Mouse (Mus musculus) MEL (cell line): ENCODE data around the gene Ccnt2. TPM values are rescaled to one million over a fixed set of nuclear protein-coding genes. Genes with fewer than 3 reads are reported as not detected.
A peak's percentile ranks its signal among the peaks of the same experiment; 100 is the strongest.

Experiments
- DNase-seq: peaks from one replicate; pipeline ENCODE4 v3.0.0; 2011; ENCODE audit warnings: low read depth, low spot score
- H3K27ac ChIP-seq: 2 replicates; pipeline ENCODE4 v1.5.1; 2012; ENCODE audit warnings: low read depth, mild to moderate bottlenecking, control low read depth, low read length, moderate library complexity; ENCODE audit not compliant: control insufficient read depth
- H3K27me3 ChIP-seq, 2 experiments: fragments of 150-350 bp in 1 of 2; sonication (generic) in 1 of 2; 2 replicates each; pipeline ENCODE4 v1.6.1; 2012; ENCODE audit warnings: low read length in 2 of 2, mild to moderate bottlenecking in 2 of 2, improper control_type of control experiment in 1 of 2, moderate library complexity in 1 of 2; ENCODE audit not compliant: insufficient read depth in 2 of 2, control insufficient read depth in 1 of 2
- H3K36me3 ChIP-seq, 2 experiments: 2 replicates each; pipeline ENCODE4 v1.6.1; 2012 to 2014; ENCODE audit warnings: low read length in 2 of 2, improper control_type of control experiment in 1 of 2, inconsistent platforms in 1 of 2, mild to moderate bottlenecking in 1 of 2; ENCODE audit not compliant: insufficient read depth in 2 of 2, control insufficient read depth in 1 of 2
- H3K4me1 ChIP-seq, 2 experiments: fragments of 150-350 bp in 1 of 2; sonication (generic) in 1 of 2; 2 replicates each; pipeline ENCODE4 v1.6.1; 2012; ENCODE audit warnings: low read length in 2 of 2, improper control_type of control experiment in 1 of 2, mild to moderate bottlenecking in 1 of 2; ENCODE audit not compliant: insufficient read depth in 2 of 2, control insufficient read depth in 1 of 2
- H3K4me3 ChIP-seq, 2 experiments: fragments of 150-350 bp in 1 of 2; sonication (generic) in 1 of 2; 2 replicates each; pipeline ENCODE4 v1.5.1; 2012; ENCODE audit warnings: low read depth in 2 of 2, low read length in 2 of 2, mild to moderate bottlenecking in 2 of 2, moderate library complexity in 2 of 2, control low read depth in 1 of 2, improper control_type of control experiment in 1 of 2; ENCODE audit not compliant: control insufficient read depth in 1 of 2, insufficient read depth in 1 of 2
- H3K79me2 ChIP-seq: 2 replicates; pipeline ENCODE4 v1.6.1; 2012; ENCODE audit warnings: mild to moderate bottlenecking, low read length, moderate library complexity; ENCODE audit not compliant: control insufficient read depth, poor library complexity, insufficient read depth
- H3K9ac ChIP-seq: 2 replicates; pipeline ENCODE4 v1.6.1; 2012; ENCODE audit warnings: low read depth, mild to moderate bottlenecking, control low read depth, low read length, moderate library complexity; ENCODE audit not compliant: control insufficient read depth, poor library complexity, severe bottlenecking
- H3K9me3 ChIP-seq: fragments of 150-350 bp; sonication (generic); replicated peaks from 2 replicates; pipeline ENCODE4 v1.6.1; 2012; ENCODE audit warnings: mild to moderate bottlenecking, low read length, improper control_type of control experiment, moderate library complexity; ENCODE audit not compliant: insufficient read depth
- BHLHE40 ChIP-seq: IDR thresholded peaks from 2 replicates; pipeline ENCODE4 v1.6.1; 2012; ENCODE audit warnings: low read depth, mild to moderate bottlenecking, inconsistent platforms, low read length, improper control_type of control experiment, borderline replicate concordance
- CHD1 ChIP-seq: IDR thresholded peaks from 2 replicates; pipeline ENCODE4 v1.6.1; 2012; ENCODE audit warnings: low read depth, mild to moderate bottlenecking, inconsistent platforms, low read length, improper control_type of control experiment
- CHD2 ChIP-seq: IDR thresholded peaks from 2 replicates; pipeline ENCODE4 v1.6.1; 2011; ENCODE audit warnings: low read length, improper control_type of control experiment
- CTCF ChIP-seq, 3 experiments: IDR thresholded peaks in 2 of 3; conservative IDR thresholded peaks in 1 of 3; 2 replicates each; pipeline ENCODE4 v1.5.1; 2011 to 2012; ENCODE audit warnings: low read length in 3 of 3, low read depth in 2 of 3, mild to moderate bottlenecking in 2 of 3, improper control_type of control experiment in 1 of 3, inconsistent platforms in 1 of 3, mixed read lengths in 1 of 3, moderate library complexity in 1 of 3; ENCODE audit not compliant: control insufficient read depth in 1 of 3, insufficient read depth in 1 of 3, poor library complexity in 1 of 3, severe bottlenecking in 1 of 3
- E2F4 ChIP-seq: IDR thresholded peaks from 2 replicates; pipeline ENCODE4 v1.6.1; 2011; ENCODE audit warnings: low read depth, low read length, improper control_type of control experiment, borderline replicate concordance
- ELF1 ChIP-seq: IDR thresholded peaks from 2 replicates; pipeline ENCODE4 v1.6.1; 2014; ENCODE audit warnings: low read depth, mild to moderate bottlenecking, inconsistent platforms, low read length, improper control_type of control experiment, moderate library complexity
- EP300 ChIP-seq, 2 experiments: IDR thresholded peaks; 2 replicates each; pipeline ENCODE4 v1.6.1; 2011; ENCODE audit warnings: improper control_type of control experiment in 2 of 2, low read length in 2 of 2, low read depth in 1 of 2, mild to moderate bottlenecking in 1 of 2
- ETS1 ChIP-seq: IDR thresholded peaks from 2 replicates; pipeline ENCODE4 v1.6.1; 2012; ENCODE audit warnings: low read depth, mild to moderate bottlenecking, inconsistent platforms, low read length, improper control_type of control experiment, moderate library complexity
- GABPA ChIP-seq: IDR thresholded peaks from 2 replicates; pipeline ENCODE4 v1.6.1; 2012; ENCODE audit warnings: low read depth, mild to moderate bottlenecking, inconsistent platforms, low read length, improper control_type of control experiment, moderate library complexity
- GATA1 ChIP-seq: IDR thresholded peaks from 2 replicates; pipeline ENCODE4 v1.6.1; 2011; ENCODE audit warnings: low read depth, low read length, improper control_type of control experiment
- HCFC1 ChIP-seq: IDR thresholded peaks from 2 replicates; pipeline ENCODE4 v1.6.1; 2012; ENCODE audit warnings: low read depth, mild to moderate bottlenecking, inconsistent platforms, low read length, improper control_type of control experiment, moderate library complexity
- JUND ChIP-seq: IDR thresholded peaks from 2 replicates; pipeline ENCODE4 v1.6.1; 2011; ENCODE audit warnings: low read depth, mild to moderate bottlenecking, improper control_type of control experiment, low read length
- MAFK ChIP-seq: IDR thresholded peaks from 2 replicates; pipeline ENCODE4 v1.6.1; 2011; ENCODE audit warnings: low read depth, mild to moderate bottlenecking, low read length, improper control_type of control experiment, borderline replicate concordance
- MAX ChIP-seq: IDR thresholded peaks from 2 replicates; pipeline ENCODE4 v1.6.1; 2011; ENCODE audit warnings: low read length, improper control_type of control experiment
- MAZ ChIP-seq: IDR thresholded peaks from 2 replicates; pipeline ENCODE4 v1.6.1; 2012; ENCODE audit warnings: low read depth, mild to moderate bottlenecking, inconsistent platforms, low read length, improper control_type of control experiment
- MEF2A ChIP-seq: IDR thresholded peaks from 2 replicates; pipeline ENCODE4 v1.6.1; 2014; ENCODE audit warnings: low read depth, mild to moderate bottlenecking, inconsistent platforms, low read length, improper control_type of control experiment; ENCODE audit not compliant: poor library complexity, insufficient replicate concordance, severe bottlenecking; ENCODE audit errors: extremely low read depth
- MXI1 ChIP-seq: IDR thresholded peaks from 2 replicates; pipeline ENCODE4 v1.6.1; 2011; ENCODE audit warnings: mild to moderate bottlenecking, low read depth, low read length, improper control_type of control experiment
- MYB ChIP-seq: IDR thresholded peaks from 2 replicates; pipeline ENCODE4 v1.6.1; 2011; ENCODE audit warnings: mild to moderate bottlenecking, low read depth, low read length, improper control_type of control experiment
- MYC ChIP-seq: IDR thresholded peaks from 2 replicates; pipeline ENCODE4 v1.6.1; 2011; ENCODE audit warnings: low read depth, mild to moderate bottlenecking, low read length, improper control_type of control experiment, moderate library complexity
- NELFE ChIP-seq: IDR thresholded peaks from 2 replicates; pipeline ENCODE4 v1.6.1; 2011; ENCODE audit warnings: low read depth, low read length, improper control_type of control experiment
- NRF1 ChIP-seq: IDR thresholded peaks from 2 replicates; pipeline ENCODE4 v1.6.1; 2014; ENCODE audit warnings: low read depth, mild to moderate bottlenecking, inconsistent platforms, low read length, improper control_type of control experiment, moderate library complexity; ENCODE audit not compliant: poor library complexity, insufficient read depth, severe bottlenecking
- POLR2A ChIP-seq, 2 experiments: IDR thresholded peaks; 2 replicates each; pipeline ENCODE4 v1.6.1; 2011 to 2012; ENCODE audit warnings: low read length in 2 of 2, mild to moderate bottlenecking in 2 of 2, control low read depth in 1 of 2, improper control_type of control experiment in 1 of 2, low read depth in 1 of 2, moderate library complexity in 1 of 2; ENCODE audit not compliant: control insufficient read depth in 1 of 2, insufficient read depth in 1 of 2, poor library complexity in 1 of 2
- POLR2AphosphoS5 ChIP-seq: IDR thresholded peaks from 2 replicates; pipeline ENCODE4 v1.6.1; 2012; ENCODE audit warnings: low read depth, borderline replicate concordance, mild to moderate bottlenecking, inconsistent platforms, low read length, moderate library complexity, mixed read lengths
- RAD21 ChIP-seq: IDR thresholded peaks from 2 replicates; pipeline ENCODE4 v1.6.1; 2011; ENCODE audit warnings: mild to moderate bottlenecking, low read depth, low read length, improper control_type of control experiment
- SIN3A ChIP-seq: IDR thresholded peaks from 2 replicates; pipeline ENCODE4 v1.6.1; 2012; ENCODE audit warnings: low read length, improper control_type of control experiment, inconsistent platforms
- TAL1 ChIP-seq: IDR thresholded peaks from 2 replicates; pipeline ENCODE4 v1.6.1; 2012; ENCODE audit warnings: mild to moderate bottlenecking, inconsistent platforms, low read length, moderate library complexity, mixed read lengths
- TBP ChIP-seq: IDR thresholded peaks from 2 replicates; pipeline ENCODE4 v1.8.0; 2011; ENCODE audit warnings: low read depth, low read length, improper control_type of control experiment
- TCF12 ChIP-seq: IDR thresholded peaks from 2 replicates; pipeline ENCODE4 v1.6.1; 2014; ENCODE audit warnings: low read depth, mild to moderate bottlenecking, inconsistent platforms, low read length, improper control_type of control experiment, moderate library complexity
- UBTF ChIP-seq: IDR thresholded peaks from 2 replicates; pipeline ENCODE4 v1.6.1; 2012; ENCODE audit warnings: low read depth, mild to moderate bottlenecking, inconsistent platforms, low read length, improper control_type of control experiment, moderate library complexity, borderline replicate concordance; ENCODE audit not compliant: insufficient read depth
- ZC3H11A ChIP-seq: IDR thresholded peaks from 2 replicates; pipeline ENCODE4 v1.6.1; 2012; ENCODE audit warnings: low read depth, mild to moderate bottlenecking, inconsistent platforms, low read length, improper control_type of control experiment
- ZKSCAN1 ChIP-seq: IDR thresholded peaks from 2 replicates; pipeline ENCODE4 v1.6.1; 2012; ENCODE audit warnings: low read depth, mild to moderate bottlenecking, inconsistent platforms, low read length, improper control_type of control experiment, moderate library complexity
- polyA plus RNA-seq, 2 experiments: library from polyadenylated mRNA; stranded (reverse) in 1 of 2; unstranded in 1 of 2; fragments of >175 nt in 1 of 2; fragments of >200 nt in 1 of 2; gene quantifications; 2 replicates each; pipeline versions ENCODE4 v1.2.1 to v1.2.4; 2012; ENCODE audit warnings: low replicate concordance in 2 of 2, low read depth in 1 of 2; ENCODE audit not compliant: insufficient read length in 2 of 2, insufficient read depth in 1 of 2, missing spikeins in 1 of 2
- total RNA-seq: library from RNA; depleted of rRNA; stranded (reverse); fragments of 300-350 nt; gene quantifications from 2 replicates; pipeline ENCODE4 v1.2.3, GENCODE M21; 2012

Ccnt2 gene
- total and polyA plus RNA-seq, 3 experiments = 20.6 to 31.5 (median 26.7) TPM

DNA sequence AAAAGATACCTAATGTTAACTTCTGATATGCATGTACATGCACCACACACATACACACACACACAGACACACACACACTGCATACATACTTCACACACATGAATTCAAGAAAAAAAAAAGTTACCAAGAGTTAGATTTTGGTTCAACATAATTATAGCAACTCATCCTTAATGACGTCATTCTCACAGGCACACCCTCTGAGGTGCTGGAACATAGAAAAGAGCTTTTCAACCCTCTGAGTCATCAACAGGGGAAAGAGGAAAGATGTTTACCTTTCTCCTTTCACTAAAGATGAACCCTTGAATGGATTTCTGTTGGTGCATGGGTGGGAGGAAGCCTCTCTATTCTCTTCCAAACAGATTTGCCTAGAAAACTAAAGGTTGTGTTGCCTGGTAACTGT lies 64.6 kb downstream of the Ccnt2 start:
- TF ChIP-seq MAFK = no peak
- TF ChIP-seq TCF12 = no peak
- TF ChIP-seq JUND = no peak
- TF ChIP-seq NRF1 = no peak
- no peak for TF ChIP-seq GABPA
- TF ChIP-seq BHLHE40 = no peak
- TF ChIP-seq EP300 (IDR thresholded peaks at IDR 0.05; ENCODE audit: low read depth in 1 of 2, low read length in 2 of 2) = no peak

DNA sequence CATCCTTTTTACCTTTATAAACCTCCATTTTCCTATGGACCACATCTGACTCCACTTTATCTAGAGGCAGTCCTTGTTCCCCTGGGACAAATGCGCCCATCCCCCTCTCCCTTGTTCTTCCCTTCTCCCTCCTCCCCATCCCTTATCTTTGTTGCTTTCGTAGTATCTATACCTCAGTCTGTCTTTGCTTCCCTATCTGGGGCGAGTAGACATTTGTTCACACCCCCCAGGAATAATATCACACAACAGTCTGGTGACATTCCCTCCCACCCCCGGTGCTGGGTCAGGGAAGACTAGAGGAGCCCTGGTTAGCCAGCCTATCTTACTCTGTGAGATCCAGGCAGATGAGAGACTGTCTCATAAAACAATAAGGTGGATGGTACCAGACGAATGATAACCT lies 71.5 kb downstream of the Ccnt2 start:
- no peaks in the 10 kb centered on the region for H3K9me3 ChIP-seq
- no peak overlapping the region for H3K9ac ChIP-seq
- no peak overlapping the region for H3K27ac ChIP-seq
- peaks cover 0 to 2% of the 10 kb centered on the region in 2 experiments; a peak in 1 of 4 replicates for H3K36me3 ChIP-seq
- no peak overlapping the region for H3K4me3 ChIP-seq
- peaks cover 0 to 3% of the 10 kb centered on the region in 2 experiments; a peak in 1 of 4 replicates for H3K4me1 ChIP-seq
- no peaks in the 10 kb centered on the region for H3K27me3 ChIP-seq
- no peaks in the 10 kb centered on the region for H3K79me2 ChIP-seq
- peak; percentile 43 for DNase-seq
- TF ChIP-seq EP300 (IDR thresholded peaks at IDR 0.05; ENCODE audit: low read depth in 1 of 2, low read length in 2 of 2) = peak; percentile 64 to 80; a peak in 3 of 4 replicates
- no peak for TF ChIP-seq POLR2A (IDR thresholded peaks at IDR 0.05; ENCODE audit: control insufficient read depth in 1 of 2, insufficient read depth in 1 of 2, low read depth in 1 of 2, low read length in 2 of 2, poor library complexity in 1 of 2)
- TF ChIP-seq MAZ = peak; percentile 50; the same call in 1 of the 2 replicates
- no peak for TF ChIP-seq TBP
- peak; percentile 73 for TF ChIP-seq GATA1
- no peak for TF ChIP-seq UBTF
- no peak for TF ChIP-seq HCFC1
- TF ChIP-seq TCF12 = peak; percentile 84
- TF ChIP-seq CTCF (IDR thresholded peaks at IDR 0.05 in 2 of 3, conservative IDR thresholded peaks at IDR 0.05 in 1 of 3; ENCODE audit: control insufficient read depth in 1 of 3, insufficient read depth in 1 of 3, low read depth in 2 of 3, low read length in 3 of 3, poor library complexity in 1 of 3, severe bottlenecking in 1 of 3) = no peak
- no peak for TF ChIP-seq NRF1
- TF ChIP-seq POLR2AphosphoS5 = no peak
- TF ChIP-seq MXI1 = no peak
- 0 out of 2 replicates have a peak, but pooled peaks have one; percentile 27 for TF ChIP-seq SIN3A
- TF ChIP-seq CHD1 = no peak
- no peak for TF ChIP-seq MYC
- TF ChIP-seq ZKSCAN1 = no peak
- no peak for TF ChIP-seq MAFK
- TF ChIP-seq E2F4 = no peak
- no peak for TF ChIP-seq MYB
- TF ChIP-seq ZC3H11A = no peak
- no peak for TF ChIP-seq RAD21
- TF ChIP-seq NELFE = no peak
- no peak for TF ChIP-seq TAL1
- TF ChIP-seq MEF2A = no peak
- peak; percentile 56 for TF ChIP-seq ETS1
- 0 out of 2 replicates have a peak, but pooled peaks have one; percentile 24 for TF ChIP-seq ELF1
- TF ChIP-seq MAX = no peak
- no peak for TF ChIP-seq GABPA
- TF ChIP-seq CHD2 = peak; percentile 17; the same call in 1 of the 2 replicates

More for the DNA sequence above, 64.6 kb downstream of the Ccnt2 start:
- Histone ChIP-seq H3K27ac (no peak overlapping the region), H3K36me3 (peaks cover 0 to 3% of the 10 kb centered on the region in 2 experiments; a peak in 2 of 4 replicates), H3K9ac (no peak overlapping the region), H3K27me3 (no peaks in the 10 kb centered on the region), H3K9me3 (no peaks in the 10 kb centered on the region), H3K4me1 (peaks cover 8 to 10% of the 10 kb centered on the region in 2 experiments), H3K4me3 (no peak overlapping the region), H3K79me2 (no peaks in the 10 kb centered on the region)
- no peak for DNase-seq
